Mouse (Mus musculus): Measurements from ENCODE around the gene Ssc5d. TPM values are rescaled to one million over a fixed set of nuclear protein-coding genes. Genes with fewer than 3 reads are reported as not detected.
A peak's percentile ranks its signal among the peaks of the same experiment; 100 is the strongest.
"Not testable (repeated sequence)": the region's sequence is repeated elsewhere in the genome, so short reads cannot be mapped to it uniquely, and the experiment has no call there.

The Ssc5d gene
- polyA plus RNA-seq (2014; fragmentation: Nextera tagmentation; extraction: Ambion mirVana) = 0.70 and 0.82 TPM in 2 replicates

- WGBS = 21% methylated on average over 6 of the region's 6 CpGs
- ATAC-seq (replicated peaks; ENCODE audit: low FRiP score) = no peak
- peaks cover 26% of the 10 kb centered on the region for H3K27me3 ChIP-seq (replicated peaks; ENCODE audit: control insufficient read depth, insufficient read depth, low read length)
- no peak within 1 kb of the TSS for H3K4me2 ChIP-seq
- peaks cover 26% of the 10 kb centered on the region for H3K4me1 ChIP-seq (replicated peaks; ENCODE audit: control insufficient read depth, insufficient read depth, low read length)
- no peak within 1 kb of the TSS; the same call in 1 of the 2 replicates for H3K9ac ChIP-seq (ENCODE audit: low read depth, low read length)
- H3K4me3 ChIP-seq (ENCODE audit: low read depth, low read length) = no peak within 1 kb of the TSS
- peaks cover 2% of the 10 kb centered on the region; the same call in 1 of the 2 replicates for H3K36me3 ChIP-seq (ENCODE audit: control insufficient read depth, insufficient read depth, low read length)
- no peak for DNase-seq (ENCODE audit: low spot score)
- peak within 1 kb of the TSS; percentile 70 for H3K27ac ChIP-seq (ENCODE audit: low read depth, low read length)
- H3K9me3 ChIP-seq (ENCODE audit: control insufficient read depth, low read length) = no peaks in the 10 kb centered on the region
These were observed at the start of gene Ssc5d for GRCm38 (mm10) chr7:4925441-4926381. TSS of gene Ssc5d (plus strand) at chr7:4925785.

GRCm38 (mm10) chr7:4876753-4877221, 48.8 kb upstream of the Ssc5d start, which contains the start of gene Isoc2a:
TSS of gene Isoc2a (plus strand) at chr7:4877153.
- peak within 1 kb of the TSS; percentile 65 for H3K27ac ChIP-seq (ENCODE audit: low read depth, low read length)
- WGBS = under 1% methylated on average over 22 of the region's 22 CpGs

GRCm38 (mm10) chr7:4877226-4877625, 48.4 kb upstream of the Ssc5d start:
- Histone ChIP-seq H3K27ac (ENCODE audit: low read depth, low read length) (peak overlapping the region; percentile 41; the same call in 1 of the 2 replicates), H3K27me3 (replicated peaks; ENCODE audit: control insufficient read depth, insufficient read depth, low read length) (no peaks in the 10 kb centered on the region), H3K4me2 (peak overlapping the region; percentile 94), H3K36me3 (ENCODE audit: control insufficient read depth, insufficient read depth, low read length) (no peaks in the 10 kb centered on the region; the same call in 1 of the 2 replicates), H3K4me1 (replicated peaks; ENCODE audit: control insufficient read depth, insufficient read depth, low read length) (peaks cover 14% of the 10 kb centered on the region), H3K4me3 (ENCODE audit: low read depth, low read length) (peak overlapping the region; percentile 62), H3K9ac (ENCODE audit: low read depth, low read length) (peak overlapping the region; percentile 71), H3K9me3 (ENCODE audit: control insufficient read depth, low read length) (peaks cover 5% of the 10 kb centered on the region; the same call in 1 of the 2 replicates)
- 12% methylated on average over 11 of the region's 11 CpGs for WGBS
- DNase-seq (ENCODE audit: low spot score) = no peak
- ATAC-seq (replicated peaks; ENCODE audit: low FRiP score) = peak; percentile 17; the same call in 1 of the 2 replicates

More at GRCm38 (mm10) chr7:4876753-4877221, 48.8 kb upstream of the Ssc5d start, which contains the start of gene Isoc2a:
- peaks cover under 1% of the 10 kb centered on the region; the same call in 1 of the 2 replicates for H3K9me3 ChIP-seq (ENCODE audit: control insufficient read depth, low read length)
- H3K36me3 ChIP-seq (ENCODE audit: control insufficient read depth, insufficient read depth, low read length) = no peaks in the 10 kb centered on the region
- peak within 1 kb of the TSS; percentile 71 for H3K9ac ChIP-seq (ENCODE audit: low read depth, low read length)
- H3K4me3 ChIP-seq (ENCODE audit: low read depth, low read length) = peak within 1 kb of the TSS; percentile 62
- ATAC-seq (replicated peaks; ENCODE audit: low FRiP score) (peak; percentile 99), DNase-seq (ENCODE audit: low spot score) (peak; percentile 91)
- peaks cover 14% of the 10 kb centered on the region for H3K4me1 ChIP-seq (replicated peaks; ENCODE audit: control insufficient read depth, insufficient read depth, low read length)
- peak within 1 kb of the TSS; percentile 94 for H3K4me2 ChIP-seq
- no peaks in the 10 kb centered on the region for H3K27me3 ChIP-seq (replicated peaks; ENCODE audit: control insufficient read depth, insufficient read depth, low read length)

- H3K36me3 ChIP-seq (ENCODE audit: control insufficient read depth, insufficient read depth, low read length) = no peaks in the 10 kb centered on the region; the same call in 1 of the 2 replicates
- DNase-seq (ENCODE audit: low spot score) = no peak
- H3K4me1 ChIP-seq (replicated peaks; ENCODE audit: control insufficient read depth, insufficient read depth, low read length) = peaks cover 14% of the 10 kb centered on the region
- peaks cover 5% of the 10 kb centered on the region; the same call in 1 of the 2 replicates for H3K9me3 ChIP-seq (ENCODE audit: control insufficient read depth, low read length)
- ATAC-seq (replicated peaks; ENCODE audit: low FRiP score) = no peak
- peak overlapping the region; percentile 94 for H3K4me2 ChIP-seq
- peak overlapping the region; percentile 62; the same call in 1 of the 2 replicates for H3K4me3 ChIP-seq (ENCODE audit: low read depth, low read length)
- H3K27me3 ChIP-seq (replicated peaks; ENCODE audit: control insufficient read depth, insufficient read depth, low read length) = no peaks in the 10 kb centered on the region
- H3K9ac ChIP-seq (ENCODE audit: low read depth, low read length) = no peak overlapping the region
- no peak overlapping the region for H3K27ac ChIP-seq (ENCODE audit: low read depth, low read length)
These were observed 47.4 kb upstream of the Ssc5d start for GRCm38 (mm10) chr7:4878186-4878585.

- not testable (repeated sequence) for ATAC-seq (replicated peaks; ENCODE audit: low FRiP score); DNase-seq (ENCODE audit: low spot score); H3K27ac ChIP-seq (ENCODE audit: low read depth, low read length); H3K27me3 ChIP-seq (replicated peaks; ENCODE audit: control insufficient read depth, insufficient read depth, low read length); H3K4me3 ChIP-seq (ENCODE audit: low read depth, low read length); H3K9ac ChIP-seq (ENCODE audit: low read depth, low read length); H3K9me3 ChIP-seq (ENCODE audit: control insufficient read depth, low read length); H3K36me3 ChIP-seq (ENCODE audit: control insufficient read depth, insufficient read depth, low read length); H3K4me2 ChIP-seq
- H3K4me1 ChIP-seq (replicated peaks; ENCODE audit: control insufficient read depth, insufficient read depth, low read length) = peaks cover 14% of the 10 kb centered on the region
- WGBS = 85% methylated on average over 1 of the region's 1 CpGs
These were observed 46.5 kb upstream of the Ssc5d start for GRCm38 (mm10) chr7:4879036-4879435.

GRCm38 (mm10) chr7:4886680-4887079, 38.9 kb upstream of the Ssc5d start:
- no peak overlapping the region for H3K4me3 ChIP-seq (ENCODE audit: low read depth, low read length)
- ATAC-seq (replicated peaks; ENCODE audit: low FRiP score) = no peak
- no peak for DNase-seq (ENCODE audit: low spot score)
- H3K36me3 ChIP-seq (ENCODE audit: control insufficient read depth, insufficient read depth, low read length) = no peaks in the 10 kb centered on the region; the same call in 1 of the 2 replicates
- no peaks in the 10 kb centered on the region for H3K27me3 ChIP-seq (replicated peaks; ENCODE audit: control insufficient read depth, insufficient read depth, low read length)
- H3K4me2 ChIP-seq = no peak overlapping the region
- no peak overlapping the region for H3K9ac ChIP-seq (ENCODE audit: low read depth, low read length)
- H3K27ac ChIP-seq (ENCODE audit: low read depth, low read length) = no peak overlapping the region
- WGBS = 81% methylated on average over 4 of the region's 4 CpGs
- H3K9me3 ChIP-seq (ENCODE audit: control insufficient read depth, low read length) = peaks cover 8% of the 10 kb centered on the region; the same call in 1 of the 2 replicates
- H3K4me1 ChIP-seq (replicated peaks; ENCODE audit: control insufficient read depth, insufficient read depth, low read length) = no peaks in the 10 kb centered on the region

- no peaks in the 10 kb centered on the region for H3K36me3 ChIP-seq (ENCODE audit: control insufficient read depth, insufficient read depth, low read length)
- H3K4me3 ChIP-seq (ENCODE audit: low read depth, low read length) = no peak overlapping the region
- no peak overlapping the region for H3K27ac ChIP-seq (ENCODE audit: low read depth, low read length)
- no peak overlapping the region for H3K4me2 ChIP-seq
- 62% methylated on average over 11 of the region's 11 CpGs for WGBS
- ATAC-seq (replicated peaks; ENCODE audit: low FRiP score) (no peak), DNase-seq (ENCODE audit: low spot score) (no peak)
- H3K9ac ChIP-seq (ENCODE audit: low read depth, low read length) = no peak overlapping the region
- no peaks in the 10 kb centered on the region for H3K9me3 ChIP-seq (ENCODE audit: control insufficient read depth, low read length)
- H3K27me3 ChIP-seq (replicated peaks; ENCODE audit: control insufficient read depth, insufficient read depth, low read length) = no peaks in the 10 kb centered on the region
- peaks cover 7% of the 10 kb centered on the region for H3K4me1 ChIP-seq (replicated peaks; ENCODE audit: control insufficient read depth, insufficient read depth, low read length)
These were observed 30.4 kb upstream of the Ssc5d start for GRCm38 (mm10) chr7:4895186-4895585.

GRCm38 (mm10) chr7:4898851-4899648, 26.5 kb upstream of the Ssc5d start:
- Histone ChIP-seq H3K27me3 (replicated peaks; ENCODE audit: control insufficient read depth, insufficient read depth, low read length) (no peaks in the 10 kb centered on the region), H3K36me3 (ENCODE audit: control insufficient read depth, insufficient read depth, low read length) (no peaks in the 10 kb centered on the region), H3K9me3 (ENCODE audit: control insufficient read depth, low read length) (no peaks in the 10 kb centered on the region), H3K4me2 (peak overlapping the region; percentile 66), H3K27ac (ENCODE audit: low read depth, low read length) (no peak overlapping the region), H3K4me1 (replicated peaks; ENCODE audit: control insufficient read depth, insufficient read depth, low read length) (peaks cover 7% of the 10 kb centered on the region), H3K9ac (ENCODE audit: low read depth, low read length) (peak overlapping the region; percentile 57), H3K4me3 (ENCODE audit: low read depth, low read length) (peak overlapping the region; percentile 38)
- DNase-seq (ENCODE audit: low spot score) (no peak), ATAC-seq (replicated peaks; ENCODE audit: low FRiP score) (no peak)
- WGBS = 21% methylated on average over 18 of the region's 18 CpGs

All from liver, embryonic 11.5 days (tissue).